Mouse (Mus musculus): ENCODE results near the gene Cfap45. TPM values are rescaled to one million over a fixed set of nuclear protein-coding genes. Genes with fewer than 3 reads are reported as not detected.

Gene Cfap45
- total RNA-seq, 2 experiments from 2014 or later, result 3.7 to 4.5 TPM

DNA sequence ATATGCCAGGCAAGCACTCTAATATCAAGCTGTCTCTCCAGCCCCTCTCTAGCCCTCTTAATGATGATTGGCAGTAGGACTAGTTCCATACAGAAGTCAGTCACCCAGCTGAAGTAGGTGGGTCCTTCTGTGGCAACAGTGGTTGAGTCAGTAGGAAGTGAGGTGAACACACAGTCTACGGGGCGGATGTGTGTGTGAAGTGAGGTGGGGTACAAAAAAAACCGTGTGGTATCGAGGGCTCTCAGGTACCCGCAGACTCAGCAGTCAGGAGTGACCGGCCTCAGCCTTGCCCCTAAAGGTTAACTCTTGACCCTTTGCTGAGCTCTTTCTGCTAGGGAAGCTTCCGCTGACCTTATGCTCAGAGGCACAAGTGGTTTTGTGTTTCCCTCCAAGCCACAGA, 27.9 kb downstream of the Cfap45 start:
- no peak for DNase-seq (ENCODE audit: low spot score in 2 of 2)
- intact Hi-C loops (cut with DNase I), result no loop called here

GRCm38 (mm10) chr1:172549314-172549713, 28.7 kb downstream of the Cfap45 start:
- intact Hi-C loops (cut with DNase I), result no loop called here

GRCm38 (mm10) chr1:172549717-172550116, 29.1 kb downstream of the Cfap45 start:
- no peak for DNase-seq (ENCODE audit: low spot score in 2 of 2)
- intact Hi-C loops (cut with DNase I), result no loop called here

More at GRCm38 (mm10) chr1:172549314-172549713, 28.7 kb downstream of the Cfap45 start:
- DNase-seq (ENCODE audit: low spot score in 2 of 2), result no peak

GRCm38 (mm10) chr1:172550551-172550951, 29.9 kb downstream of the Cfap45 start:
- DNase-seq (ENCODE audit: low spot score in 2 of 2), result peak; percentile 50 to 71
- intact Hi-C loops (cut with DNase I), result no loop called here

GRCm38 (mm10) chr1:172551009-172551408, 30.4 kb downstream of the Cfap45 start:
- intact Hi-C loops (cut with DNase I), result no loop called here
- DNase-seq (ENCODE audit: low spot score in 2 of 2), result no peak

GRCm38 (mm10) chr1:172552623-172553022, 32.0 kb downstream of the Cfap45 start:
- no peak for DNase-seq (ENCODE audit: low spot score in 2 of 2)
- intact Hi-C loops (cut with DNase I), result no loop called here

DNA sequence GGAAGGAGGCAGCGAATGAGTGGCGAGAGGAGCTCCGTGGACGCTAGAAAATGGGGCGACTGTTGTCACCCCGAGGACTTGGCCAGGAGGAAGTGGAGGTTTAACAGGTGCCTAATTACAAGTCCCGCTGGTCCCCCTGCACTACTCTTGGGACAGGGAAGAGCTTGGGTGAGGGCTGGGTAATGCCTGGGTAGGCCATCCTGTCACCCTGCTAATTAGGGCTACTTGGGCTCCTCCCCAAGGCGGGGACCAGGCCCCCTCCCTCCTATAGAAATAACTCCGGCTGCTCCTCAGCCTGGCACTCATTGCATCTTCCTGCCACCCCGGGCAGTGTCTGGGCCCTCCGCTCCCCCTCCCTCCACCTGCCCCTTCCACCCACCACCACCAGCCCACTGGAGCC, 35.0 kb downstream of the Cfap45 start, which contains the start of gene Vsig8:
TSS of gene Vsig8 (plus strand) at position 301 of the 400 bp plus-strand sequence.
- no peak for DNase-seq (ENCODE audit: low spot score in 2 of 2)
- intact Hi-C loops (cut with DNase I), result no loop called here

GRCm38 (mm10) chr1:172562641-172563464, 42.3 kb downstream of the Cfap45 start:
- intact Hi-C loops (cut with DNase I), result loop anchor here (2.0 kb wide), 1 partner anchor 34 kb away; no protein-coding TSS in a partner anchor
- DNase-seq (ENCODE audit: low spot score in 2 of 2), result peak; percentile 61 to 66

- DNase-seq (ENCODE audit: low spot score in 2 of 2), result no peak
- intact Hi-C loops (cut with DNase I), result loop anchor here (2.0 kb wide), 1 partner anchor 35 kb away; no protein-coding TSS in a partner anchor
Measured at GRCm38 (mm10) chr1:172563465-172563828, 42.8 kb downstream of the Cfap45 start.

DNA sequence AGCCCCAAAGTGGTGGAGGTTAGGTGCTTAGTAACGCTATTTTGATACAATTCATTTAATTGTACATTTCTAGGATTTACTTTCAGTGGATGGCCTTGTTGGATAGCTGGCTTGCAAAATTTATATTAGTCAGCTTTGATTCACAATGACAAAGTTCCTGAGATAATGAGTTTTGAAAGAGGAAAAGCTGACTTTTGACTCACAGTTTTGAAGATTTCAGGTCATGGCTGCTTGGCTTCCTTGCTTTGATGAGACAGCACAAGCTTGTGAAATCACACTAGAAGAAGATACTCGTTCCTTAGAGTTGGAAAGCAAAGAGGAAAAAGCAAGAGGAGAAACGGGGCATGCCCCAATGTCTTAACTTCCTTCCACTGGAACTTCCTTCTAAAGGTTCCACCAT, 45.5 kb downstream of the Cfap45 start:
- intact Hi-C loops (cut with DNase I), result no loop called here
- no peak for DNase-seq (ENCODE audit: low spot score in 2 of 2)

- intact Hi-C loops (cut with DNase I), result no loop called here
- no peak for DNase-seq (ENCODE audit: low spot score in 2 of 2)
Measured at GRCm38 (mm10) chr1:172567758-172568157, 47.2 kb downstream of the Cfap45 start.

GRCm38 (mm10) chr1:172580116-172580515, 59.5 kb downstream of the Cfap45 start:
- DNase-seq (ENCODE audit: low spot score in 2 of 2), result no peak
- intact Hi-C loops (cut with DNase I), result no loop called here

DNA sequence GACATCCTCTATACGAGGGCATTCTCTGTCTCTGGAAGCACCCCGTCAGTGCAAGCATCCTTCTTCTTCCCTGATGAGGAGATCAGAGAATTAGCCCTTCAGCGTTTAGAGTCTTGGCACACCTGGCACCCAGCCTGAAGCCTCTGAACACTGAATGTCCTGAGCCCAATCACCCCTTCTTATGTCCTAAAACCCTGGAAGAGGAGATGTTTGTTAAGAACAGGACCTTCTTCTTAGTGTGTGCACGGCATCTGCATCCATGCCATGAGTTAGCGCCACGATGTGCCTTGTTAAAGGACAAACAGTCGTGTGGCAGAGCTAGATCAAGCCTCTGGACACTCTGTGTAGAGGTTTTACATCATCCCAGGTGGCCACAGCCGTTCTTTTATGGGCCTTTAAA, 61.8 kb downstream of the Cfap45 start:
- intact Hi-C loops (cut with DNase I), result no loop called here

DNA sequence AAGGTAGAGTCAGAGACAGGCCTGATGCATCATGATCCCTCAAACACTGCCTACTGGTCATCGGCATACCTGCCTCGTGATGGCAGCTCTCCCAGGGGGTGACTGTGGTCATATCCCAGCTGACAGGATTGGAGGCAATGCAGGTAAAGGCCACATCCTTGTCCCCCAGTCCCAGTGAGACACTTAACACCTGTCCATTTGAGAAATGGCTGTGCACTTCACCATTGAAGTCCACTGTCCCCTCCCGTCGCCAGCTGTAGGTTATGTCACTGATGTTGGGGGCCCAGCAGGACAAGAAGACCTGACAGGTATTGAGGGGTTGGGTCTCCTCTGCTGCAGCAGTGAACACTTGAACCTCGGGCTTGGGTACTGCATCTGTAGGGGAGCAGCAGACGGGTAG, 63.7 kb downstream of the Cfap45 start:
- intact Hi-C loops (cut with DNase I), result no loop called here
- no peak for DNase-seq (ENCODE audit: low spot score in 2 of 2)

More for the DNA sequence above, 61.8 kb downstream of the Cfap45 start:
- DNase-seq (ENCODE audit: low spot score in 2 of 2), result no peak

DNA sequence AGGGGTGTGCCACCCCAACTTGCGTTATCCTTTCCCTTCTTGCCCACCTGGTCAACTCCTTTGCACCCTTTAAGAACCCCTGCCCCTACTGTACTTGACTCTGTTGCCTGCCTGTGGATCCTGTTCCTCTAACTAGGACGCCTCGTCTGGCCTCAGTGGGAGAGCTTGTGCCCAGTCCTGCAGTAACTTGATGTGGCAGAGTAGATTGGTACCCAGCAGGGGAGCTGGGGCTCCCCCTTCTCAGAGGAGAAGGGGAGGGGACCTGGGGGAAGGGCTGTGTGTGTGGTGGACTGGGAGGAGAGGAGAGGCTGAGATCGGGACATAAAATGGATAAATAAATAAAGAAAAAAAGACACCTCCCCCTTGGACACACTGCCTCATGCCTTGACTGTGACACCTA, 64.4 kb downstream of the Cfap45 start:
- DNase-seq (ENCODE audit: low spot score in 2 of 2), result no peak
- intact Hi-C loops (cut with DNase I), result no loop called here

DNA sequence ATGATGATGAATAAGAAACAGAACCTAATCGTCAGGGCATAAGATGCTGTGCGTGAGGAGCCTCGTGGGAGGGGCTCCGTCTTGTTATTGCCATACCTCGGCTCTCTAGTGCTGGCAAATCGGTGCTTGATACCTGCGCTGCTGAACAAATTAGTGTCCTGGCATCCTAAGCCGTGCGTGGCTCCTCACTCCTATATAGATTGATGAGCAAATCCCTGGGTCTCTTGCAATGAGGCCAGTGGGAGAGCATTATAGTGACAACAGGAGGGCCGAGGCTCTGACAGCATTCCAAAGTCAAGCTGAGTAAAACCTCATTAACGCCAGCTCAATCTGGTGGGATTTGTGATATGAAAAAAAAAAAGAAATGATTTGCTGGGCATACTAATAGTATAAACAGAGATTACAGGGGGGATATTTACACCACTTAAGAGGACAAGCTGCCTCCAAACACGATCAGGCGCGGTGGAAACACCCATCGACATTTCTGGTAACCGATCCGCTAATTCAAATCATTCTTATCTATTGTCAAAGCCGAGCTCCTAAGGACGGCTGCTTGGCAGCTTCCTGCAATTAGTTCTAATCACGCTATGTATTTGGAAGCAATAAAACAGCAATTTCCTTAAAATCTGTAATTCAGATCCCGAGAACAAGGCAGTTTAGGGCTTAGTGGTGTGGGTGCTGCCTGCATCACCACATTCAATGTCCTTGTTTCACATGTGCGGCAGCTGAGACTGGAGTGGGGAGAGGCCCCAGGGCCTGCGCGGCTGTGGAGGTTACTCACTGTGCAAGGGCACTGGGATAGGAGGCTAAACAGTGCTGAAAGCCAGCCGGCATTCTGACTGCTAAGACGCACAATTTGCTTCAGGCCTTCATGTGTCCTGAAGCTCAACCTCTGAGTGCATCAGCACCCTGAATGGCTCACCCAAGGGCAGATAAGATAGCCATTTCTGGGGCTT, 65.3 kb downstream of the Cfap45 start:
- intact Hi-C loops (cut with DNase I), result no loop called here
- no peak for DNase-seq (ENCODE audit: low spot score in 2 of 2)

- intact Hi-C loops (cut with DNase I), result no loop called here
- DNase-seq (ENCODE audit: low spot score in 2 of 2), result peak in 1 of 2 experiments; percentile 6
Measured at GRCm38 (mm10) chr1:172590385-172590784, 69.8 kb downstream of the Cfap45 start, which contains the start of gene Slamf8. Gene Slamf8 (minus strand): TSS chr1:172590568.

- no peak for DNase-seq (ENCODE audit: low spot score in 2 of 2)
- intact Hi-C loops (cut with DNase I), result no loop called here
Measured at GRCm38 (mm10) chr1:172593321-172593720, 72.7 kb downstream of the Cfap45 start.

GRCm38 (mm10) chr1:172593956-172594355, 73.4 kb downstream of the Cfap45 start:
- intact Hi-C loops (cut with DNase I), result no loop called here
- no peak for DNase-seq (ENCODE audit: low spot score in 2 of 2)

- intact Hi-C loops (cut with DNase I), result no loop called here
- peak in 1 of 2 experiments; percentile 45 for DNase-seq (ENCODE audit: low spot score in 2 of 2)
Measured at GRCm38 (mm10) chr1:172594495-172594894, 73.9 kb downstream of the Cfap45 start.
